Mouse (Mus musculus) G1E (cell line): Measurements from ENCODE around the gene Rps3. TPM values are rescaled to one million over a fixed set of nuclear protein-coding genes. Genes with fewer than 3 reads are reported as not detected.

Experiments used
- ATAC-seq: 2 replicates; pipeline ENCODE4 v1.8.0; 2016; ENCODE audit warnings: mild to moderate bottlenecking; ENCODE audit not compliant: insufficient number of reproducible peaks, poor library complexity, low FRiP score, severe bottlenecking; ENCODE audit errors: extremely low read depth
- DNase-seq: peaks from one replicate; pipeline ENCODE4 v3.0.0; 2012; ENCODE audit warnings: low spot score
- H3K27me3 ChIP-seq: 2 replicates; pipeline ENCODE4 v1.6.1; 2012; ENCODE audit warnings: mild to moderate bottlenecking, low read length, inconsistent platforms; ENCODE audit not compliant: insufficient read depth
- H3K36me3 ChIP-seq: replicated peaks from 2 replicates; pipeline ENCODE3; 2012; ENCODE audit warnings: mild to moderate bottlenecking, inconsistent platforms
- H3K4me1 ChIP-seq: 2 replicates; pipeline ENCODE4 v1.6.1; 2012; ENCODE audit warnings: low read depth, low read length, inconsistent platforms, mixed read lengths; ENCODE audit not compliant: insufficient read depth
- H3K4me3 ChIP-seq: 2 replicates; pipeline ENCODE4 v1.5.1; 2012; ENCODE audit warnings: low read depth, mild to moderate bottlenecking, inconsistent platforms, low read length, moderate library complexity, mixed read lengths
- H3K9me3 ChIP-seq: replicated peaks from 2 replicates; pipeline ENCODE4 v1.6.1; 2012; ENCODE audit warnings: inconsistent platforms
- CTCF ChIP-seq: IDR thresholded peaks from 2 replicates; pipeline ENCODE4 v1.5.1; 2012; ENCODE audit warnings: low read depth, low read length, inconsistent platforms, mixed read lengths
- GATA1 ChIP-seq: IDR thresholded peaks from 2 replicates; pipeline ENCODE4 v1.6.1; 2012; ENCODE audit warnings: borderline replicate concordance, low read length, inconsistent platforms, mixed read lengths
- GATA2 ChIP-seq: IDR thresholded peaks from 2 replicates; pipeline ENCODE4 v1.6.1; 2012; ENCODE audit warnings: low read depth, low read length, inconsistent platforms, borderline replicate concordance
- POLR2AphosphoS5 ChIP-seq: IDR thresholded peaks from 2 replicates; pipeline ENCODE4 v1.6.1; 2012; ENCODE audit warnings: low read depth, low read length, inconsistent platforms; ENCODE audit not compliant: insufficient replicate concordance
- TAL1 ChIP-seq: conservative IDR thresholded peaks from 2 replicates; pipeline ENCODE4 v1.6.1; 2012; ENCODE audit warnings: low read depth, low read length, inconsistent platforms, mixed read lengths
- polyA plus RNA-seq: library from polyadenylated mRNA; stranded (reverse); fragments of >175 nt; gene quantifications from 2 replicates; pipeline ENCODE4 v1.2.3, GENCODE M21; 2012
- total RNA-seq, 2 experiments: library from RNA; stranded (forward) in 1 of 2; stranded (reverse) in 1 of 2; fragments of 200-1000 nt in 1 of 2; fragments of >200 nt in 1 of 2; fragmentation: Nextera tagmentation in 1 of 2; gene quantifications; 2 replicates each; pipeline ENCODE4 v1.2.3; 2014 to 2017

Rps3 gene
- total and polyA plus RNA-seq, 3 experiments = 482 to 2,538 (median 541) TPM

GRCm38 (mm10) chr7:99430246-99430645 lies 53.3 kb downstream of the Rps3 start:
- Histone ChIP-seq H3K4me3 (no peak overlapping the region), H3K9me3 (no peaks in the 10 kb centered on the region), H3K4me1 (peaks cover 11% of the 10 kb centered on the region), H3K27me3 (peaks cover 29% of the 10 kb centered on the region), H3K36me3 (no peaks in the 10 kb centered on the region)
- no peak for ATAC-seq
- no peak for DNase-seq
- no peak for TF ChIP-seq TAL1
- TF ChIP-seq CTCF = no peak
- TF ChIP-seq GATA1 = no peak
- TF ChIP-seq POLR2AphosphoS5 = no peak
- TF ChIP-seq GATA2 = no peak

GRCm38 (mm10) chr7:99429786-99430185 lies 53.8 kb downstream of the Rps3 start:
- no peaks in the 10 kb centered on the region for H3K9me3 ChIP-seq
- peaks cover 32% of the 10 kb centered on the region for H3K27me3 ChIP-seq
- TF ChIP-seq TAL1 = no peak
- no peak for TF ChIP-seq CTCF
- TF ChIP-seq GATA1 = no peak
- TF ChIP-seq GATA2 = no peak
- TF ChIP-seq POLR2AphosphoS5 = no peak
- ATAC-seq = no peak
- DNase-seq = no peak
- no peak overlapping the region for H3K4me3 ChIP-seq
- no peaks in the 10 kb centered on the region for H3K36me3 ChIP-seq
- H3K4me1 ChIP-seq = peaks cover 6% of the 10 kb centered on the region

DNA sequence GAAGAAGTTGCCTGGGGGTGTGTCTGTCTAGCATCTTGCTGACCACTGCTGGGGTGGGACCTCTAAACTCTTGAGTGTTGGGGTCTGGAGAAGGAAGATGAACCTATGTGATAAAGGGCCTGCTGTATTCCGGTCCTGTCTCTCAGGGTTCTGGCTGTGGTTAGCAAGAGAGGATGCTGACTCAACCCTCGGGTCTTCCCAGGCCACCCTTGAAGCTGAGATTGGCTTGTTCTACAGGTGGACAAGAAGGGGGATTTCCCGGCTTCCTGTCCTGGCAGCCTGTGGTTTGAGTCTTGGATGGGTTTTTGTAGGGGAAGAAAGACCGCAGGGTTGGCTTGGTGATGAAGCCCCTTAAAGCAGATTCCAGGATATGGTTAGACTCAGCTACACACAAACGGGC lies 54.7 kb downstream of the Rps3 start:
- TF ChIP-seq GATA2 (no peak), CTCF (no peak), GATA1 (no peak), TAL1 (no peak), POLR2AphosphoS5 (no peak)
- DNase-seq (no peak), ATAC-seq (no peak)

GRCm38 (mm10) chr7:99427987-99428386 lies 55.6 kb downstream of the Rps3 start:
- no peaks in the 10 kb centered on the region; the same call in 1 of the 2 replicates for H3K4me1 ChIP-seq
- H3K36me3 ChIP-seq = no peaks in the 10 kb centered on the region
- DNase-seq = no peak
- no peaks in the 10 kb centered on the region for H3K9me3 ChIP-seq
- H3K4me3 ChIP-seq = no peak overlapping the region
- TF ChIP-seq CTCF (no peak), TAL1 (no peak)
- peaks cover 35% of the 10 kb centered on the region for H3K27me3 ChIP-seq
- ATAC-seq = no peak

More for the DNA sequence above, 54.7 kb downstream of the Rps3 start:
- H3K4me3 ChIP-seq = no peak overlapping the region
- H3K4me1 ChIP-seq = no peaks in the 10 kb centered on the region; the same call in 1 of the 2 replicates
- no peaks in the 10 kb centered on the region for H3K9me3 ChIP-seq
- no peaks in the 10 kb centered on the region for H3K36me3 ChIP-seq
- H3K27me3 ChIP-seq = peaks cover 37% of the 10 kb centered on the region

Other genes starting within 250 kb of the Rps3 start
- not detected in 2 replicates for gene Mogat2, start 245.1 kb downstream of the Rps3 start, total RNA-seq (2014; fragmentation: Nextera tagmentation)
- 0.12 TPM in 1 of 2 replicates, not detected in the other for gene Mogat2, start 245.1 kb downstream of the Rps3 start, total RNA-seq (2017)
- gene Mogat2, start 245.1 kb downstream of the Rps3 start, polyA plus RNA-seq = 0.02 and 0.07 TPM in 2 replicates
- not detected in 2 replicates for gene Map6, start 216.3 kb downstream of the Rps3 start, total RNA-seq (2014; fragmentation: Nextera tagmentation)
- 0.11 and 0.17 TPM in 2 replicates for gene Map6, start 216.3 kb downstream of the Rps3 start, total RNA-seq (2017)
- gene Map6, start 216.3 kb downstream of the Rps3 start, polyA plus RNA-seq = not detected in 2 replicates
- gene Serpinh1, start 130.5 kb downstream of the Rps3 start, total RNA-seq (2014; fragmentation: Nextera tagmentation) = not detected in 2 replicates
- 1.3 TPM in 1 of 2 replicates, not detected in the other for gene Serpinh1, start 130.5 kb downstream of the Rps3 start, total RNA-seq (2017)
- gene Serpinh1, start 130.5 kb downstream of the Rps3 start, polyA plus RNA-seq = not detected in 2 replicates
- 0.24 TPM in 1 of 2 replicates, not detected in the other for gene Gdpd5, start 102.3 kb downstream of the Rps3 start, total RNA-seq (2014; fragmentation: Nextera tagmentation)
- gene Gdpd5, start 102.3 kb downstream of the Rps3 start, total RNA-seq (2017) = 0.23 and 0.49 TPM in 2 replicates
- gene Gdpd5, start 102.3 kb downstream of the Rps3 start, polyA plus RNA-seq = 0.02 and 0.16 TPM in 2 replicates
- not detected in 2 replicates for gene Klhl35, start 17.7 kb downstream of the Rps3 start, total RNA-seq (2014; fragmentation: Nextera tagmentation)
- not detected in 2 replicates for gene Klhl35, start 17.7 kb downstream of the Rps3 start, total RNA-seq (2017)
- gene Klhl35, start 17.7 kb downstream of the Rps3 start, polyA plus RNA-seq = not detected in 2 replicates
- 73.5 and 108 TPM in 2 replicates for gene Arrb1, start 51.7 kb upstream of the Rps3 start, total RNA-seq (2014; fragmentation: Nextera tagmentation)
- gene Arrb1, start 51.7 kb upstream of the Rps3 start, total RNA-seq (2017) = 73.8 and 84.8 TPM in 2 replicates
- gene Arrb1, start 51.7 kb upstream of the Rps3 start, polyA plus RNA-seq = 33.4 and 60.6 TPM in 2 replicates
- gene Tpbgl, start 143.4 kb upstream of the Rps3 start, total RNA-seq (2014; fragmentation: Nextera tagmentation) = not detected in 2 replicates
- 0.05 and 0.17 TPM in 2 replicates for gene Tpbgl, start 143.4 kb upstream of the Rps3 start, total RNA-seq (2017)
- gene Tpbgl, start 143.4 kb upstream of the Rps3 start, polyA plus RNA-seq = not detected in 2 replicates
- 0.53 and 1.3 TPM in 2 replicates for gene Slco2b1, start 227.6 kb upstream of the Rps3 start, total RNA-seq (2014; fragmentation: Nextera tagmentation)
- 0.81 and 1.4 TPM in 2 replicates for gene Slco2b1, start 227.6 kb upstream of the Rps3 start, total RNA-seq (2017)
- 0.02 and 0.19 TPM in 2 replicates for gene Slco2b1, start 227.6 kb upstream of the Rps3 start, polyA plus RNA-seq
- gene Olfr520, start 246.5 kb upstream of the Rps3 start, total RNA-seq (2014; fragmentation: Nextera tagmentation) = not detected in 2 replicates
- gene Olfr520, start 246.5 kb upstream of the Rps3 start, total RNA-seq (2017) = 0.11 TPM in 1 of 2 replicates, not detected in the other
- gene Olfr520, start 246.5 kb upstream of the Rps3 start, polyA plus RNA-seq = not detected in 2 replicates